Mouse (Mus musculus): Measurements from ENCODE around the gene Cacna1g. TPM values are rescaled to one million over a fixed set of nuclear protein-coding genes. Genes with fewer than 3 reads are reported as not detected.

Cacna1g gene
- total and polyA plus RNA-seq, 3 experiments, result 0.61 to 3.5 (median 0.69) TPM

GRCm38 (mm10) chr11:94361166-94361870 lies 112.7 kb downstream of the Cacna1g start:
- no peak for DNase-seq

GRCm38 (mm10) chr11:94359168-94359567 lies 114.8 kb downstream of the Cacna1g start:
- DNase-seq, result no peak

Other genes with a start within 250 kb of the Cacna1g start
- gene Wfikkn2, start 228.2 kb downstream of the Cacna1g start, total RNA-seq (2021), result 1 to 10 TPM in 1 of 2 experiments, under 1 TPM in 1; 0.55 to 1.3 TPM
- 0.32 and 0.52 TPM in 2 replicates for gene Wfikkn2, start 228.2 kb downstream of the Cacna1g start, polyA plus RNA-seq (2012; rRNA removed)
- gene Gm21885, start 192.3 kb downstream of the Cacna1g start, total RNA-seq (2021), result not detected
- not detected in 2 replicates for gene Gm21885, start 192.3 kb downstream of the Cacna1g start, polyA plus RNA-seq (2012; rRNA removed)
- gene Luc7l3, start 152.2 kb downstream of the Cacna1g start, total RNA-seq (2021), result 10 to 100 TPM; 59.5 to 63.7 TPM
- gene Luc7l3, start 152.2 kb downstream of the Cacna1g start, polyA plus RNA-seq (2012; rRNA removed), result 2.3 and 2.6 TPM in 2 replicates
- gene Ankrd40, start 146.2 kb downstream of the Cacna1g start, total RNA-seq (2021), result 100 to 1,000 TPM; 163 to 189 TPM
- 175 and 195 TPM in 2 replicates for gene Ankrd40, start 146.2 kb downstream of the Cacna1g start, polyA plus RNA-seq (2012; rRNA removed)
- 1 to 10 TPM; 6.2 to 7.5 TPM for gene Abcc3, start 81.2 kb downstream of the Cacna1g start, total RNA-seq (2021)
- 5.8 and 5.9 TPM in 2 replicates for gene Abcc3, start 81.2 kb downstream of the Cacna1g start, polyA plus RNA-seq (2012; rRNA removed)
- gene Spata20, start 12.0 kb upstream of the Cacna1g start, total RNA-seq (2021), result not detected
- not detected in 2 replicates for gene Spata20, start 12.0 kb upstream of the Cacna1g start, polyA plus RNA-seq (2012; rRNA removed)
- gene Epn3, start 25.8 kb upstream of the Cacna1g start, total RNA-seq (2021), result 10 to 100 TPM; 23.3 to 40.4 TPM
- gene Epn3, start 25.8 kb upstream of the Cacna1g start, polyA plus RNA-seq (2012; rRNA removed), result 23.0 and 25.5 TPM in 2 replicates
- 1 to 10 TPM; 3.8 to 6.7 TPM for gene Mycbpap, start 47.5 kb upstream of the Cacna1g start, total RNA-seq (2021)
- gene Mycbpap, start 47.5 kb upstream of the Cacna1g start, polyA plus RNA-seq (2012; rRNA removed), result 0.49 and 0.84 TPM in 2 replicates
- 10 to 100 TPM in 1 of 2 experiments, 1 to 10 TPM in 1; 8.4 to 13.4 TPM for gene Rsad1, start 75.1 kb upstream of the Cacna1g start, total RNA-seq (2021)
- gene Rsad1, start 75.1 kb upstream of the Cacna1g start, polyA plus RNA-seq (2012; rRNA removed), result 25.8 and 27.0 TPM in 2 replicates
- gene Chad, start 90.8 kb upstream of the Cacna1g start, total RNA-seq (2021), result not detected
- gene Chad, start 90.8 kb upstream of the Cacna1g start, polyA plus RNA-seq (2012; rRNA removed), result 0.06 and 0.13 TPM in 2 replicates
- 100 to 1,000 TPM; 146 to 155 TPM for gene Acsf2, start 127.7 kb upstream of the Cacna1g start, total RNA-seq (2021)
- gene Acsf2, start 127.7 kb upstream of the Cacna1g start, polyA plus RNA-seq (2012; rRNA removed), result 149 and 167 TPM in 2 replicates
- gene Lrrc59, start 155.6 kb upstream of the Cacna1g start, total RNA-seq (2021), result 100 to 1,000 TPM; 119 to 128 TPM
- 51.9 and 66.4 TPM in 2 replicates for gene Lrrc59, start 155.6 kb upstream of the Cacna1g start, polyA plus RNA-seq (2012; rRNA removed)
- 10 to 100 TPM; 78.0 to 91.6 TPM for gene Mrpl27, start 179.6 kb upstream of the Cacna1g start, total RNA-seq (2021)
- gene Mrpl27, start 179.6 kb upstream of the Cacna1g start, polyA plus RNA-seq (2012; rRNA removed), result 12.3 and 14.2 TPM in 2 replicates
- under 1 TPM; 0.29 to 0.31 TPM for gene Eme1, start 179.8 kb upstream of the Cacna1g start, total RNA-seq (2021)
- gene Eme1, start 179.8 kb upstream of the Cacna1g start, polyA plus RNA-seq (2012; rRNA removed), result 0.18 and 0.21 TPM in 2 replicates
- gene Xylt2, start 203.3 kb upstream of the Cacna1g start, total RNA-seq (2021), result 10 to 100 TPM; 11.5 to 19.0 TPM
- 51.7 and 60.4 TPM in 2 replicates for gene Xylt2, start 203.3 kb upstream of the Cacna1g start, polyA plus RNA-seq (2012; rRNA removed)
- gene Gm11541, start 230.3 kb upstream of the Cacna1g start, total RNA-seq (2021), result not detected
- not detected in 2 replicates for gene Gm11541, start 230.3 kb upstream of the Cacna1g start, polyA plus RNA-seq (2012; rRNA removed)